Comparison of ENCODE assay signal across 8 mouse cellular contexts in the genomic region with DNA sequence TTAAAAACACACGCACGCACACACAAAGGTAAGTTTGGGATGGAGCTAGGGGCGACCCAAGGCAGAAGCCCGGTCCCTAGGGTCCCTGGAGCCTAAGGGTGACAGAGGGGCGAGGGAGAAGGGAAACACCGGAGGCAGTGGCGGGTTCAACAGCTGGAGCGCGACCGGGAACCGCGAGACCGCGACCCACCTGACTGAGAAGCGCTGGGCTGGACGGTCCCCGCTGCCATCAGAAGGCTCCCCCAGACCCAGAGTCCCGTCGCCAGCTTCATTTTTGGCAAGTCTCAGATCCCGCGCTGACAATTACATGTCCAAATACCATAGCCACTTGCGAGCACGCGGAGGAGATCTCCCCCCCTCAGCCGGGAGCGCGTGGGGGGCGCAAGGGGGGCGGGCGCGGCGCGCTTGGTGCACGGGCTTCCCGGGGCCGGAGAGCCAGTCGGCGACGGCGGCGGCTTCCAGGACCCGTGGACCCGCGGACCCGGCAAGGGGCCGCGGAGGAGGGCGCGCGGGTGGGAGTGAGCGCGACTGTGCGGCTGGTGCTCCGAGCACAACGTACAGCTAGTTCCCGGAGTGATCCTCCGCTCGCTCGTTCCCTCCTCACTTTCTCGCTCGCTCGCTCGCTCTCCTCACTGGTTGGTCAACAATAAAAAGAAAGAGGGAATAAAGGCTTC. TPM values are rescaled to one million over a fixed set of nuclear protein-coding genes. Genes with fewer than 3 reads are reported as not detected.
DNase-seq lines count a peak whose midpoint lies in the region; ATAC-seq and TF ChIP-seq lines count a peak whose summit lies in the region.

Gene Erbb4 (minus strand): TSS at position 575 of the 674 bp plus-strand sequence.

- WGBS in embryonic facial prominence, embryonic 13.5 days: under 1% methylated on average over 63 of the region's 63 CpGs
- WGBS in small intestine, adult 2 months: 2% methylated on average over 63 of the region's 63 CpGs

- no peaks in the 10 kb centered on the region for H3K9me3 ChIP-seq in embryonic facial prominence, embryonic 13.5 days

- peak within 1 kb of the TSS; percentile 52 for H3K4me3 ChIP-seq in embryonic facial prominence, embryonic 13.5 days
- peak within 1 kb of the TSS; percentile 65 for H3K4me3 ChIP-seq in layer of hippocampus, adult 2 months
- peak within 1 kb of the TSS; percentile 24 for H3K4me3 ChIP-seq in small intestine, adult 2 months (ENCODE audit: low read depth, low read length)

- DNase-seq in urinary bladder, postnatal 14 days (ENCODE audit: low spot score): peak; percentile 4
- DNase-seq in urinary bladder, postnatal 25 days (ENCODE audit: low spot score): no peak
- DNase-seq in heart, postnatal 36 days: peak in 1 of 2 experiments; percentile 26
- DNase-seq in layer of hippocampus, adult 2 months (ENCODE audit: low spot score in 2 of 2): peak in 1 of 2 experiments; percentile 13
- peak; percentile 1 for DNase-seq in lung, postnatal 14 days
- no peak for DNase-seq in spleen, adult 18-20 months

- TF ChIP-seq POLR2A in small intestine, adult 2 months (IDR thresholded peaks at IDR 0.05; ENCODE audit: low read depth, low read length): no peak

- no peak within 1 kb of the TSS for H3K27ac ChIP-seq in embryonic facial prominence, embryonic 13.5 days
- H3K27ac ChIP-seq in layer of hippocampus, adult 2 months: peak within 1 kb of the TSS; percentile 55
- H3K27ac ChIP-seq in small intestine, adult 2 months (ENCODE audit: insufficient read depth, low read depth, low read length): no peak within 1 kb of the TSS

- peak; percentile 34; the same call in 1 of the 2 replicates for ATAC-seq in embryonic facial prominence, embryonic 13.5 days (ENCODE audit: insufficient number of reproducible peaks, insufficient read depth, low FRiP score, low TSS enrichment, low read depth)

- peaks cover 27% of the 10 kb centered on the region for H3K4me1 ChIP-seq in embryonic facial prominence, embryonic 13.5 days
- H3K4me1 ChIP-seq in small intestine, adult 2 months (ENCODE audit: control insufficient read depth, insufficient read depth, insufficient read length, low read length): 0 out of 2 replicates have a peak, but pooled peaks cover 2% of the 10 kb centered on the region

- peak within 1 kb of the TSS; percentile 90 for H3K4me2 ChIP-seq in embryonic facial prominence, embryonic 13.5 days

- H3K9ac ChIP-seq in embryonic facial prominence, embryonic 13.5 days: peak within 1 kb of the TSS; percentile 60

- peaks cover 72% of the 10 kb centered on the region for H3K27me3 ChIP-seq in embryonic facial prominence, embryonic 13.5 days
- peaks cover 24% of the 10 kb centered on the region for H3K27me3 ChIP-seq in small intestine, adult 2 months (ENCODE audit: control insufficient read depth, insufficient read depth, low read length)

- intact Hi-C loops in heart, postnatal 36 days (cut with DNase I): loop anchor here (5.0 to 10.0 kb wide), 4 partner anchors 133 to 605 kb away; no protein-coding TSS in a partner anchor

- no peaks in the 10 kb centered on the region for H3K36me3 ChIP-seq in embryonic facial prominence, embryonic 13.5 days
- H3K36me3 ChIP-seq in small intestine, adult 2 months (ENCODE audit: control insufficient read depth, insufficient read depth, low read length): no peaks in the 10 kb centered on the region

- no peak for TF ChIP-seq CTCF in layer of hippocampus, adult 2 months (conservative IDR thresholded peaks at IDR 0.05)
- no peak for TF ChIP-seq CTCF in small intestine, adult 2 months (IDR thresholded peaks at IDR 0.05; ENCODE audit: extremely low read depth, insufficient read length, insufficient replicate concordance, low read depth, low read length)

RNA-seq across cellular contexts. Expression of gene Erbb4, which starts in this region (rescaled TPM):
- polyA plus RNA-seq in embryonic facial prominence, embryonic 13.5 days (2015; fragmentation: Nextera tagmentation; extraction: Ambion mirVana): 0.56 and 0.73 TPM in 2 replicates
- total RNA-seq in heart, postnatal 36 days (2021): 10 to 100 TPM; 13.7 to 13.9 TPM
- 10 to 100 TPM; 46.2 to 48.6 TPM for total RNA-seq in layer of hippocampus, adult 2 months (2021)
- not detected in 2 replicates for polyA plus RNA-seq in small intestine, adult 2 months (2012; rRNA removed)

Comparison
In these comparisons a context has a peak if more than half of its experiments do, and no peak if none do; other contexts are left out.
1. DNase-seq: peak in urinary bladder, postnatal 14 days (single experiment) and lung, postnatal 14 days (single experiment); none in urinary bladder, postnatal 25 days (single experiment) and spleen, adult 18-20 months (0 of 2).
2. Peak in ATAC-seq, H3K4me3 ChIP-seq, H3K9ac ChIP-seq and H3K4me2 ChIP-seq in embryonic facial prominence, embryonic 13.5 days; RNA of the gene not detected or under 1 TPM.
3. Peak in every context shown above with its lines, with median percentiles within 50 percentile points of each other: H3K4me3 ChIP-seq.